Mouse (Mus musculus) myocyte (in vitro differentiated cells): Measurements from ENCODE around the gene Myl10. TPM values are rescaled to one million over a fixed set of nuclear protein-coding genes. Genes with fewer than 3 reads are reported as not detected.

Experiments
- H3K27me3 ChIP-seq: one replicate; pipeline ENCODE4 v1.6.1; 2011; ENCODE audit not compliant: control insufficient read depth, insufficient read depth, insufficient read length
- H3K36me3 ChIP-seq: one replicate; pipeline ENCODE4 v1.6.1; 2011; ENCODE audit not compliant: control insufficient read depth, insufficient read depth
- H3K4me2 ChIP-seq: one replicate; pipeline ENCODE4 v1.6.1; 2011; ENCODE audit warnings: low read depth, control low read depth
- H3K4me3 ChIP-seq: one replicate; pipeline ENCODE4 v1.5.1; 2011; ENCODE audit warnings: mild to moderate bottlenecking, control low read depth, moderate library complexity
- H3K79me2 ChIP-seq: one replicate; pipeline ENCODE4 v1.6.1; 2011; ENCODE audit not compliant: control insufficient read depth, insufficient read depth
- H3ac ChIP-seq: one replicate; pipeline ENCODE4 v1.6.1; 2011; ENCODE audit not compliant: control insufficient read depth, insufficient read length
- CEBPB ChIP-seq: IDR thresholded peaks from 2 replicates; pipeline ENCODE4 v1.6.1; 2011; ENCODE audit warnings: mild to moderate bottlenecking, moderate library complexity; ENCODE audit not compliant: poor library complexity, insufficient read depth, severe bottlenecking
- E2F4 ChIP-seq: IDR thresholded peaks from one replicate; pipeline ENCODE4 v1.6.1; 2011; ENCODE audit warnings: mild to moderate bottlenecking, control low read depth, moderate library complexity; ENCODE audit not compliant: insufficient read depth
- MAX ChIP-seq: IDR thresholded peaks from one replicate; pipeline ENCODE4 v1.6.1; 2011; ENCODE audit warnings: low read depth, mild to moderate bottlenecking, control low read depth
- MYOD1 ChIP-seq, 3 experiments: IDR thresholded peaks; one replicate each; pipeline ENCODE4 v1.6.1; 2011; ENCODE audit warnings: control low read depth in 2 of 3, low read depth in 2 of 3, mild to moderate bottlenecking in 2 of 3, moderate library complexity in 1 of 3; ENCODE audit not compliant: insufficient read length in 2 of 3, control insufficient read depth in 1 of 3
- MYOG ChIP-seq, 3 experiments: IDR thresholded peaks; one replicate each; pipeline ENCODE4 v1.6.1; 2011; ENCODE audit warnings: control low read depth in 2 of 3, low read depth in 2 of 3, mild to moderate bottlenecking in 2 of 3; ENCODE audit not compliant: insufficient read length in 2 of 3, control insufficient read depth in 1 of 3, insufficient read depth in 1 of 3
- POLR2A ChIP-seq: IDR thresholded peaks from one replicate; pipeline ENCODE4 v1.6.1; 2011; ENCODE audit warnings: low read depth, mild to moderate bottlenecking, control low read depth, moderate library complexity; ENCODE audit not compliant: insufficient read length
- POLR2AphosphoS2 ChIP-seq: IDR thresholded peaks from one replicate; pipeline ENCODE4 v1.6.1; 2011; ENCODE audit warnings: low read depth, control low read depth; ENCODE audit not compliant: insufficient read length
- REST ChIP-seq: IDR thresholded peaks from one replicate; pipeline ENCODE4 v1.6.1; 2011; ENCODE audit warnings: mild to moderate bottlenecking, control low read depth, moderate library complexity; ENCODE audit not compliant: insufficient read depth, insufficient read length
- SRF ChIP-seq: IDR thresholded peaks from one replicate; pipeline ENCODE4 v1.6.1; 2011; ENCODE audit warnings: low read depth; ENCODE audit not compliant: control insufficient read depth, insufficient read length
- TCF12 ChIP-seq: IDR thresholded peaks from one replicate; pipeline ENCODE4 v1.6.1; 2011; ENCODE audit warnings: mild to moderate bottlenecking, control low read depth; ENCODE audit not compliant: poor library complexity, insufficient read depth, severe bottlenecking
- TCF3 ChIP-seq: IDR thresholded peaks from one replicate; pipeline ENCODE4 v1.6.1; 2011; ENCODE audit warnings: low read depth, control low read depth; ENCODE audit not compliant: insufficient read length
- USF1 ChIP-seq: IDR thresholded peaks from one replicate; pipeline ENCODE4 v1.6.1; 2011; ENCODE audit warnings: low read depth, mild to moderate bottlenecking, control low read depth, moderate library complexity
- polyA plus RNA-seq: library from polyadenylated mRNA; unstranded; fragments of >200 nt; fragmentation: generic; extraction: Trizol; gene quantifications from one replicate; pipeline ENCODE4 v1.2.1, GENCODE M21; 2012; ENCODE audit warnings: missing spikeins

Gene Myl10
- polyA plus RNA-seq, 1 experiment = 0.37 TPM

- Histone ChIP-seq H3K27me3 (no peaks in the 10 kb centered on the region), H3K4me3 (no peak overlapping the region)
These were observed 11.2 kb downstream of the Myl10 start for GRCm38 (mm10) chr5:136704151-136704550.

GRCm38 (mm10) chr5:136705532-136705931 lies 12.6 kb downstream of the Myl10 start:
- Histone ChIP-seq H3ac (no peak overlapping the region), H3K36me3 (no peaks in the 10 kb centered on the region), H3K27me3 (no peaks in the 10 kb centered on the region), H3K79me2 (no peaks in the 10 kb centered on the region), H3K4me2 (no peak overlapping the region), H3K4me3 (no peak overlapping the region)
- no peak for TF ChIP-seq CEBPB
- TF ChIP-seq MYOD1 (IDR thresholded peaks at IDR 0.05; ENCODE audit: control insufficient read depth in 1 of 3, insufficient read length in 2 of 3, low read depth in 2 of 3) = no peak
- TF ChIP-seq SRF = no peak
- TF ChIP-seq E2F4 = no peak
- TF ChIP-seq TCF12 = no peak
- TF ChIP-seq POLR2A = no peak
- TF ChIP-seq POLR2AphosphoS2 = no peak
- no peak for TF ChIP-seq USF1
- no peak for TF ChIP-seq MAX
- TF ChIP-seq MYOG (IDR thresholded peaks at IDR 0.05; ENCODE audit: control insufficient read depth in 1 of 3, insufficient read depth in 1 of 3, insufficient read length in 2 of 3, low read depth in 2 of 3) = no peak
- no peak for TF ChIP-seq TCF3
- TF ChIP-seq REST = no peak

More at GRCm38 (mm10) chr5:136704151-136704550, 11.2 kb downstream of the Myl10 start:
- Histone ChIP-seq H3ac (no peak overlapping the region), H3K36me3 (no peaks in the 10 kb centered on the region), H3K79me2 (no peaks in the 10 kb centered on the region), H3K4me2 (no peak overlapping the region)
- TF ChIP-seq MYOD1 (IDR thresholded peaks at IDR 0.05; ENCODE audit: control insufficient read depth in 1 of 3, insufficient read length in 2 of 3, low read depth in 2 of 3) (no peak), MYOG (IDR thresholded peaks at IDR 0.05; ENCODE audit: control insufficient read depth in 1 of 3, insufficient read depth in 1 of 3, insufficient read length in 2 of 3, low read depth in 2 of 3) (no peak), SRF (no peak), POLR2A (no peak), USF1 (no peak)

GRCm38 (mm10) chr5:136706803-136707202 lies 13.9 kb downstream of the Myl10 start:
- TF ChIP-seq CEBPB = no peak
- TF ChIP-seq MAX = no peak
- TF ChIP-seq TCF3 = no peak
- no peak for TF ChIP-seq POLR2A
- TF ChIP-seq POLR2AphosphoS2 = no peak
- TF ChIP-seq MYOG (IDR thresholded peaks at IDR 0.05; ENCODE audit: control insufficient read depth in 1 of 3, insufficient read depth in 1 of 3, insufficient read length in 2 of 3, low read depth in 2 of 3) = no peak
- TF ChIP-seq REST = no peak
- no peak for TF ChIP-seq MYOD1 (IDR thresholded peaks at IDR 0.05; ENCODE audit: control insufficient read depth in 1 of 3, insufficient read length in 2 of 3, low read depth in 2 of 3)
- TF ChIP-seq TCF12 = no peak
- no peak for TF ChIP-seq SRF
- no peak for TF ChIP-seq E2F4
- no peak for TF ChIP-seq USF1
- Histone ChIP-seq H3K4me2 (no peak overlapping the region), H3K79me2 (no peaks in the 10 kb centered on the region), H3K4me3 (no peak overlapping the region), H3K27me3 (no peaks in the 10 kb centered on the region), H3ac (no peak overlapping the region), H3K36me3 (no peaks in the 10 kb centered on the region)

- no peaks in the 10 kb centered on the region for H3K27me3 ChIP-seq
- no peak for TF ChIP-seq MYOG (IDR thresholded peaks at IDR 0.05; ENCODE audit: control insufficient read depth in 1 of 3, insufficient read depth in 1 of 3, insufficient read length in 2 of 3, low read depth in 2 of 3)
- no peak for TF ChIP-seq CEBPB
- no peak for TF ChIP-seq TCF3
- TF ChIP-seq MYOD1 (IDR thresholded peaks at IDR 0.05; ENCODE audit: control insufficient read depth in 1 of 3, insufficient read length in 2 of 3, low read depth in 2 of 3) = no peak
- no peak for TF ChIP-seq POLR2A
- no peak for TF ChIP-seq REST
- TF ChIP-seq SRF = no peak
- TF ChIP-seq E2F4 = no peak
- TF ChIP-seq USF1 = no peak
- TF ChIP-seq MAX = no peak
- no peak for TF ChIP-seq POLR2AphosphoS2
- no peak for TF ChIP-seq TCF12
These were observed 15.2 kb downstream of the Myl10 start for GRCm38 (mm10) chr5:136708116-136708515.

DNA sequence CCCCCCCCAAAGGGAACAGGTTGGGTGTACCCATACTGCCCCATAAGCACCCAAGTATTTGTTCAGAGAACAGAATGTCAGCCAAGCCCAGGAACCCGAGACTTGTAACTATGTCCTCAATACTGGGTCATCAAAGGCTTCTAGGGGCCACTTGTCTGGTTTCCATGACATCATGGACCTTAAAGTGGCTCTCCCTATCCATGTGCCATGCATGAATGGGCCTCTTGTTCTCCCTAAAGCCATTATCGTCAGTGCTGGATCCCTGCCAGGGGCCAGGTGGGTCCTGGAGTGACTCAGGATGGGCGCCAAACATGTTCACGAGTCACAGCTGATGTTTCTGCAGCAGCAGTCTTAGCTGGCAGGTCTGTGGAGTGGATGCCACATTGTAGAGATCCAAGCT lies 17.8 kb downstream of the Myl10 start:
- Histone ChIP-seq H3ac (no peak overlapping the region), H3K4me3 (no peak overlapping the region), H3K27me3 (no peaks in the 10 kb centered on the region), H3K79me2 (no peaks in the 10 kb centered on the region), H3K4me2 (no peak overlapping the region), H3K36me3 (no peaks in the 10 kb centered on the region)
- TF ChIP-seq E2F4 (no peak), SRF (no peak), USF1 (no peak)

More at GRCm38 (mm10) chr5:136708116-136708515, 15.2 kb downstream of the Myl10 start:
- no peak overlapping the region for H3K4me2 ChIP-seq
- no peak overlapping the region for H3ac ChIP-seq
- H3K36me3 ChIP-seq = no peaks in the 10 kb centered on the region
- H3K79me2 ChIP-seq = no peaks in the 10 kb centered on the region
- no peak overlapping the region for H3K4me3 ChIP-seq
